Mouse (Mus musculus) stomach, embryonic 16.5 days (tissue): Measurements from ENCODE around the gene Ascc2. TPM values are rescaled to one million over a fixed set of nuclear protein-coding genes. Genes with fewer than 3 reads are reported as not detected.
"Not testable (repeated sequence)": the region's sequence is repeated elsewhere in the genome, so short reads cannot be mapped to it uniquely, and the experiment has no call there.

Source experiments
- ATAC-seq: fragments of 200-750 bp; cut with Nextera tagmentation; 2 replicates; pipeline ENCODE4 v1.8.0; 2017; ENCODE audit warnings: moderate number of reproducible peaks, moderate TSS enrichment; ENCODE audit not compliant: insufficient read depth, low FRiP score
- H3K27ac ChIP-seq: fragments of 300-500 bp; sonication (generic); 2 replicates; pipeline ENCODE4 v1.5.1; 2014; ENCODE audit warnings: low read length
- H3K27me3 ChIP-seq: fragments of 300-500 bp; sonication (generic); 2 replicates; pipeline ENCODE4 v1.6.1; 2014; ENCODE audit warnings: low read length, control low read depth, mixed read lengths; ENCODE audit not compliant: control insufficient read depth, insufficient read depth
- H3K36me3 ChIP-seq: fragments of 300-500 bp; sonication (generic); 2 replicates; pipeline ENCODE4 v1.6.1; 2014; ENCODE audit warnings: low read length; ENCODE audit not compliant: control insufficient read depth, insufficient read depth
- H3K4me1 ChIP-seq: fragments of 300-500 bp; sonication (generic); 2 replicates; pipeline ENCODE4 v1.6.1; 2014; ENCODE audit warnings: low read length, control low read depth, mixed read lengths; ENCODE audit not compliant: control insufficient read depth, insufficient read depth
- H3K4me2 ChIP-seq: fragments of 300-500 bp; sonication (generic); 2 replicates; pipeline ENCODE4 v1.6.1; 2014; ENCODE audit warnings: low read depth, low read length, mixed read lengths
- H3K4me3 ChIP-seq: fragments of 300-500 bp; sonication (generic); replicated peaks from 2 replicates; pipeline ENCODE4 v1.5.1; 2014; ENCODE audit warnings: mild to moderate bottlenecking, low read length
- H3K9ac ChIP-seq: fragments of 300-500 bp; sonication (generic); 2 replicates; pipeline ENCODE4 v1.6.1; 2014; ENCODE audit warnings: low read length
- H3K9me3 ChIP-seq: fragments of 300-500 bp; sonication (generic); replicated peaks from 2 replicates; pipeline ENCODE4 v1.6.1; 2016; ENCODE audit warnings: low read length, control low read depth; ENCODE audit not compliant: control insufficient read depth
- WGBS: fragments of 180-500 bp; shearing (Covaris S2); extraction: QIAGEN DNeasy Blood & Tissue Kit; methylation state at CpG from one replicate; pipeline ENCODE4 v1.1.7; 2014; 5-methylcytosine and 5-hydroxymethylcytosine counted together
- polyA plus RNA-seq: library from polyadenylated mRNA; unstranded; fragments of >200 nt; fragmentation: Nextera tagmentation; extraction: Ambion mirVana; gene quantifications from 2 replicates; pipeline ENCODE4 v1.2.1, GENCODE M21; 2015

Gene Ascc2
- polyA plus RNA-seq, 1 experiment from 2014 or later = 34.2 TPM

DNA sequence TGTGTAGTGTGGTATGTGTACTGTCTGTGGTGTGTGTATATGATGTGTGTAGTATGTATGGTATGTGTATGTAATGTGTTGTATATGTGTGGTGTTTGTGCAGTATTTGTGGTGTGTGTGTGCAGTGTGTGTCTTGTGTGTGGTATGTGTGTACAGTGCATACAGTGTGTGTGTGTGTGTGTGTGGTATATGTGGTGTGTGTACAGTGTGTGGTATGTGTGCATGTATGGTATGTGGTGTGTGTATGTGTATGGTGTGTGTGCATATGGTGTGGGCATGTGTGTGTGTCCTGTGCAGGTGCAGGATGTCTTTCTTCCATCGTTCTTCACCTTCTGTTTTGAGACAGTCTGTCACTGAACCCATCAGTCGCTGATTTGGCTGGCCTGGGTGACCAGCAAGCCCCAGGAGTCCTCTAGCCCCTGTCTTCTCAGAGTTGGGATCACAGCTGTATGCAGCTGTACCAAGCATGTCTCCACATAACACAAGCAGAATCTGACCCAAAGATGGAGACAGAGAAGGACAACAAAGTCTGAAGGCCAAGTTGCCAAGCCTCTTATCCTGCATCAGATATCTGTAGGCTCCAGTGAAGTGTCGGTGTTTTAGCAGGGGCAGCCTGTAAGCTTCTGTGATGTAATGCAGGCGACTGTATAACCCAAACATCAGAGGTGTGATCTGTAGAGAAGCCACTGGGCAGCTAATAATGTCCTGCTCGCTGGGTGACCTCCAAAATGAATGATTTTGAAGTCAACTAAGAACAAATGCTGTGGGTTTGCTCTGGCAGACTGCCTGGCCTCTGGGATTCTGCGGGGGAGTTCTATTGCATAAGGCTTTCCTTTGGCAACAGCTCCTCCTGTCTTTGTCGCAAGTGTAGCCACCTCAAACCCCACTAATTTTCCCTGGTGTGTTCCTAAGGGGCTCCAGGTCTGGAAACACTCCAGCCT is 59.8 kb downstream of the Ascc2 start:
- Histone ChIP-seq H3K9me3 (no peaks in the 10 kb centered on the region; the same call in 1 of the 2 replicates), H3K27ac (no peak overlapping the region; the same call in 1 of the 2 replicates)

DNA sequence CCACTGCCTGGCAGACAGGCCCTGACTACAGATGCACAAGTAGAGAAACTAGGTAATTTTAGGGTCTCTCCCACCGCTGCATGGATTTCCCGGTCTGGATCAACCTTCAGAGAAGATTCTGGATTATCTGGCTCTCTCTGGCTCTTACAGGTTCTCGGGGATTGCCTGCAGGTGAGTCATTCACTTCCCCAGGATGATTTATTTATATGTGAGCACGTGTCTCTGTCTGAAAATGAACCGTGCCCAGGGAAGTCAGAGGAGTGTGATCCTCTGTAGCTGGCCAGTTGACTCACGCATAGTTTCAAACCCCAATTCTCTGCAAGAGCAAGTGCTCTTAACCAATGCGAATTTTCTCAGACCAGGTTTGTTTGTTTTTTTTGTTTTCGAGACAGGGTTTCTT is 63.2 kb downstream of the Ascc2 start:
- no peak overlapping the region for H3K4me3 ChIP-seq
- no peaks in the 10 kb centered on the region for H3K9me3 ChIP-seq
- H3K36me3 ChIP-seq = peaks cover 9% of the 10 kb centered on the region
- H3K4me1 ChIP-seq = peaks cover 20% of the 10 kb centered on the region
- no peak overlapping the region for H3K4me2 ChIP-seq
- H3K9ac ChIP-seq = no peak overlapping the region
- WGBS = 73% methylated on average over 8 of the region's 8 CpGs
- H3K27me3 ChIP-seq = no peaks in the 10 kb centered on the region
- no peak overlapping the region for H3K27ac ChIP-seq
- ATAC-seq = no peak

More for the DNA sequence above, 59.8 kb downstream of the Ascc2 start:
- Histone ChIP-seq H3K4me3 (no peak overlapping the region), H3K27me3 (no peaks in the 10 kb centered on the region), H3K4me2 (no peak overlapping the region), H3K4me1 (peaks cover 5% of the 10 kb centered on the region; the same call in 1 of the 2 replicates), H3K36me3 (peaks cover 9% of the 10 kb centered on the region), H3K9ac (no peak overlapping the region)
- ATAC-seq = peak; percentile 34; the same call in 1 of the 2 replicates
- WGBS = 31% methylated on average over 7 of the region's 7 CpGs

DNA sequence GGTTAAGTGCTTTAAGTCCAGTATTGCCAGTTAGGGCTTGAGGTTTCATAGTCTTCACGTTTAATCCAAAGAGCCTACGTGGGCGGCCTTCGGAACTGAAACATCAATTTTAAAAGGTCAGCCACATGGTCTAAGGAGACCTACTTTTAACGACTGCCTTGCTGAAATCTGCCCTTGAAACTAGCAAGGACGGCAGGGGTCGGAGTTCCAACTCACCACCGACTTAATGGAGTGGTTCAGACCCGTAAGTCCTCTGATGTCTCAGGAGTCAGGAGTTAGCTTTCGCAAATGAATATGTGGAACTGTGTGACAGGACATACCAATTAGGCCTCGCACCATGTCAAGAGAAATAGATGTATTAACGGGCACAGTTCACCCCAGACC is 66.1 kb downstream of the Ascc2 start:
- Histone ChIP-seq H3K9ac (peak overlapping the region; percentile 95), H3K36me3 (peaks cover 9% of the 10 kb centered on the region), H3K9me3 (no peaks in the 10 kb centered on the region), H3K27ac (peak overlapping the region; percentile 80), H3K4me2 (peak overlapping the region; percentile 87), H3K27me3 (no peaks in the 10 kb centered on the region), H3K4me1 (peaks cover 17% of the 10 kb centered on the region), H3K4me3 (peak overlapping the region; percentile 86)
- ATAC-seq = no peak
- 2% methylated on average over 12 of the region's 12 CpGs for WGBS

DNA sequence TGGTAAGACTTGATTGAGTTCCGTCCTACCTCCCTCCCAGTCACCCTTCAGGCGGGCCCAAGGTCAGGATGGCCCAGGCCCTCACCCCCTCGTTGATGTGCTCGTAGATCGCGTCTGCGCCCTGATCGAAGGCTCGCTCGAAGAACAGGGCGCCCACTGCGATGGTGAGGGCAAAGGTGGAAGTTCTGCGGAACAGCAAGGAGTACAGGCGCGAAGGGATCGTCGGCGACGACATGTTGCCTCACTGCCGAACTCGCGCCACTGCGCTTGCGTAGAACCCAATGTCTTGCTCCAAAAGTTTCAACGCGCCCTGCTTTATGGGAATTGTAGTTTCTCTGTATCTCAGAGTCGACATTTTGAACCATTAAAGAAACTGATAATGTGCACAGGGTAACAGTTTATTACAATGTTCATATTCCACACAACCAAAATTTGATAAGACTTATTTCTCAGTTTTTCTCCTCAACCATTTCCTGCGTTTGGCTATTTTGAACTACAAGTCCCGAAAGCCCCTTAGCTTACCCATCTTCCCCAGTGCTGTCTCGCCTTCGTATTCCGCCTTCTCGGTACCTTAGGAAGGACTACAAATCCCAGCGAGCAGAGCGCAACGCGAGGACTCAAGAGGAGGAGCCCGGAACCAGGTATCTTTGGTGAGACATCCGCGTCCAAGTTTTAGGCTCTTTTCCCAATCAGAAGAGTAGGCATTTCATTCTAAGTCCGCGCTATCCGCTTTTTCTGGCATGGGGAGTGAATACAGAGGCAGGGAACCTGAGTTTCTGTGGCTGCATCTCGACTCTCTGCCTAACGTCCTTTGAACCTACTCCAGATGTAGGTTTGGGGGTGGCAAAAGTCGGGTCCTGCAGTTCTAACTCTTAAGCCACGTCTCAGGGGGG is 66.8 kb downstream of the Ascc2 start, which contains the start of the genes Uqcr10 and Zmat5:
Uqcr10 (minus strand) TSS at position 271 of the 893 bp plus-strand sequence.
Zmat5 (plus strand) TSS at position 607 of the 893 bp plus-strand sequence.
- WGBS = under 1% methylated on average over 47 of the region's 47 CpGs
- no peaks in the 10 kb centered on the region for H3K9me3 ChIP-seq
- peaks cover 9% of the 10 kb centered on the region for H3K36me3 ChIP-seq
- peak within 1 kb of the TSS; percentile 91 for H3K4me2 ChIP-seq
- H3K9ac ChIP-seq = peak within 1 kb of the TSS; percentile 95
- H3K27me3 ChIP-seq = no peaks in the 10 kb centered on the region
- peaks cover 17% of the 10 kb centered on the region for H3K4me1 ChIP-seq
- H3K4me3 ChIP-seq = peak within 1 kb of the TSS; percentile 86
- H3K27ac ChIP-seq = peak within 1 kb of the TSS; percentile 80
- peak; percentile 95 for ATAC-seq

DNA sequence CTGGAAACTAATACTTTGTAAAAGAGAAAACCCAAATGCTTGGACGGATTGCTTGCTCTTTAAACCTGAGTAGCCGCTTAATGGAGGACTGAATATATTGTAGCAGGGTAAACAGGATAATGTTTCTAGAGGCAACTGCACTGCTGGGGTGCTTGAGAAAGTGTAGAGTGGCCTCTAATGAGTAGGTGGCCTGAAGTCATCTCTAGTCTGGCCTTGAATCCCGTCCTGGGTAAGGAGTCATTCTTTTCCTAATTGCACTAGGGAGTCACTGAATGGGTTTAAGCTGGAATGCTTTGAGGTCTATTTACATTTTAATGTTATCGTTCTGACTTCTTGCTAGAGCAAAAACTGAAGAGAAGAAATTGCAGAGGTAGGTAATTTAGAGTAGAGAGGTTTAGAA is 67.6 kb downstream of the Ascc2 start:
- ATAC-seq = no peak
- peaks cover 9% of the 10 kb centered on the region for H3K36me3 ChIP-seq
- no peaks in the 10 kb centered on the region for H3K27me3 ChIP-seq
- H3K4me2 ChIP-seq = peak overlapping the region; percentile 91
- H3K9me3 ChIP-seq = no peaks in the 10 kb centered on the region
- peak overlapping the region; percentile 86 for H3K4me3 ChIP-seq
- H3K4me1 ChIP-seq = peaks cover 17% of the 10 kb centered on the region
- peak overlapping the region; percentile 66; the same call in 1 of the 2 replicates for H3K27ac ChIP-seq
- H3K9ac ChIP-seq = peak overlapping the region; percentile 78
- WGBS = 4% methylated on average over 4 of the region's 4 CpGs

DNA sequence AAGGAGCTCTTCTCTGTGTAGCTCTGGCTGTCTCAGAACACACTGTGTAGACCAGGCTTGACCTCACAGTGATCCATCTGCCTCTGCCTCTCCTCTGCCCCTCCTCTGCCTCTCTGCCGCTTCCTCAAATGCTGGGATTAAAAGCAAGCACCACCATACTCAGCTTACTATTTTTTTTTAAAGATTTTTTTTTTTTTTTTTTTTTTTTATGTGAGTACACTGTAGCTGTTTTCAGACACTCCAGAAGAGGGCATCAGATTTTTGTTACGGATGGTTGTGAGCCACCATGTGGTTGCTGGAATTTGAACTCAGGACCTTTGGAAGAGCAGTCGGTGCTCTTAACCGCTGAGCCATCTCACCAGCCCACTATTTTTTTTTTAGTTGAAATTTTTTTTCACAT is 72.6 kb downstream of the Ascc2 start:
- not testable (repeated sequence) for H3K36me3 ChIP-seq, H3K4me1 ChIP-seq, H3K9ac ChIP-seq, H3K27me3 ChIP-seq, ATAC-seq, H3K4me2 ChIP-seq, H3K4me3 ChIP-seq, H3K27ac ChIP-seq, H3K9me3 ChIP-seq
- WGBS = 78% methylated on average over 4 of the region's 4 CpGs

DNA sequence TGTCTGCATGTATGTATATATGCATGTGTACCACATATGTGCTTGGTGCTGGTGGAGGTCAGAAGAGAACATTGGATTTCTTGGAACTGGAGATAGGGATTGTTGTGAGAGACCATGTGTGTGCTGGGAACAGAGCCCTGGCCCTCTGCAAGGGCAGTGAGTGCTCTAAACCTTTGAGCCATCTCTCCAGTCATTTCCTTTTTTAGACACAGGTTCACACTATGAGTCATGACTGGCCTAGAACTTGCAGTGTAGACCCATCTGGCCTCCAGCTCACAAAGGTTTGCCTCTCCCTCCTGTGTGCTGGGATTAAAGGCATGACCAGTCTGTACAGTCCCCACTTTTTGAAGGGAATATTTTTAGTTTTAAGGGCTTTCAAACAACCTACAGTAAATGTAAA is 75.3 kb downstream of the Ascc2 start:
- no peaks in the 10 kb centered on the region for H3K9me3 ChIP-seq
- no peak overlapping the region for H3K9ac ChIP-seq
- no peak overlapping the region for H3K4me2 ChIP-seq
- no peaks in the 10 kb centered on the region for H3K4me1 ChIP-seq
- H3K27me3 ChIP-seq = no peaks in the 10 kb centered on the region
- ATAC-seq = no peak
- no peak overlapping the region for H3K4me3 ChIP-seq
- no peak overlapping the region for H3K27ac ChIP-seq
- H3K36me3 ChIP-seq = no peaks in the 10 kb centered on the region

DNA sequence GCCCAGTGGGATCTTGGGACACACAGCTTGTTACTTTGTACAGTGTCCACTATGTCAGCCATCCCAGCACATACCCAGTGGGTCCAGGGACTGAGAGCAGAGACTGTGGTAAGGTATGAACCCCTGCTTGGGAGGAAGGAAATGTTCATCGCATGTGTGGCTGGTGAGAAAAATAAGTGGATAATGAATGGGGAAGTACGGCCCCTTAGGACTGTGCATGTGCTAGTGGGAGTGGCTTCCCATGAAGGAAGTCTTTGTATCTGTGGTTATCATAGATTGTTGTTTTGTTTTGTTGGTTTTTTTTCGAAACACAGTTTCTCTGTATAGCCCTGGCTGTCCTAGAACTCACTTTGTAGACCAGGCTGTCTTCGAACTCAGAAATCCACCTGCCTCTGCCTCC is 77.2 kb downstream of the Ascc2 start:
- ATAC-seq = no peak
- H3K4me1 ChIP-seq = no peaks in the 10 kb centered on the region
- H3K9me3 ChIP-seq = no peaks in the 10 kb centered on the region
- H3K4me3 ChIP-seq = no peak overlapping the region
- no peak overlapping the region for H3K4me2 ChIP-seq
- no peaks in the 10 kb centered on the region for H3K27me3 ChIP-seq
- no peak overlapping the region for H3K27ac ChIP-seq
- WGBS = 80% methylated on average over 4 of the region's 4 CpGs
- no peak overlapping the region for H3K9ac ChIP-seq
- no peaks in the 10 kb centered on the region for H3K36me3 ChIP-seq
